Mouse (Mus musculus): ENCODE results near the gene Myo5c.

- TF ChIP-seq CTCF (IDR thresholded peaks at IDR 0.05; ENCODE audit: low read depth), result no peak
- no peak for TF ChIP-seq EP300 (IDR thresholded peaks at IDR 0.05; ENCODE audit: low read depth)
These were observed 10.2 kb upstream of the Myo5c start for GRCm38 (mm10) chr9:75221420-75222287.
